Mouse (Mus musculus): ENCODE results near the gene Wnt9a.

Wnt9a gene

GRCm38 (mm10) chr11:59302700-59303569 is 3.8 kb upstream of the Wnt9a start:
- DNase-seq (ENCODE audit: low spot score) = peak; percentile 87

GRCm38 (mm10) chr11:59305008-59305820 is 1.5 kb upstream of the Wnt9a start:
- no peak for DNase-seq (ENCODE audit: low spot score)

- DNase-seq (ENCODE audit: low spot score) = no peak
Measured at GRCm38 (mm10) chr11:59305821-59306215, 910 bp upstream of the Wnt9a start.

GRCm38 (mm10) chr11:59307422-59308163 is 865 bp downstream of the Wnt9a start:
- peak; percentile 92 for DNase-seq (ENCODE audit: low spot score)

GRCm38 (mm10) chr11:59308164-59308542 is 1.4 kb downstream of the Wnt9a start:
- DNase-seq (ENCODE audit: low spot score) = no peak

GRCm38 (mm10) chr11:59308625-59309024 is 1.9 kb downstream of the Wnt9a start:
- DNase-seq (ENCODE audit: low spot score) = no peak

- DNase-seq (ENCODE audit: low spot score) = peak; percentile 63
Measured at GRCm38 (mm10) chr11:59309106-59309805, 2.5 kb downstream of the Wnt9a start.

GRCm38 (mm10) chr11:59309976-59310375 is 3.2 kb downstream of the Wnt9a start:
- DNase-seq (ENCODE audit: low spot score) = no peak

- no peak for DNase-seq (ENCODE audit: low spot score)
Measured at GRCm38 (mm10) chr11:59312060-59312459, 5.3 kb downstream of the Wnt9a start.

GRCm38 (mm10) chr11:59312501-59312900 is 5.8 kb downstream of the Wnt9a start:
- no peak for DNase-seq (ENCODE audit: low spot score)

- DNase-seq (ENCODE audit: low spot score) = no peak
Measured at GRCm38 (mm10) chr11:59313029-59313811, 6.5 kb downstream of the Wnt9a start.

GRCm38 (mm10) chr11:59313944-59314343 is 7.2 kb downstream of the Wnt9a start:
- no peak for DNase-seq (ENCODE audit: low spot score)

GRCm38 (mm10) chr11:59316517-59316916 is 9.8 kb downstream of the Wnt9a start:
- no peak for DNase-seq (ENCODE audit: low spot score)

- DNase-seq (ENCODE audit: low spot score) = no peak
Measured at GRCm38 (mm10) chr11:59322988-59323387, 16.3 kb downstream of the Wnt9a start.

- DNase-seq (ENCODE audit: low spot score) = no peak
Measured at GRCm38 (mm10) chr11:59324777-59325176, 18.0 kb downstream of the Wnt9a start.

- no peak for DNase-seq (ENCODE audit: low spot score)
Measured at GRCm38 (mm10) chr11:59327625-59328024, 20.9 kb downstream of the Wnt9a start.

- DNase-seq (ENCODE audit: low spot score) = no peak
Measured at GRCm38 (mm10) chr11:59329616-59330015, 22.9 kb downstream of the Wnt9a start.

- peak; percentile 85 for DNase-seq (ENCODE audit: low spot score)
Measured at GRCm38 (mm10) chr11:59330560-59330959, 23.8 kb downstream of the Wnt9a start.

- no peak for DNase-seq (ENCODE audit: low spot score)
Measured at GRCm38 (mm10) chr11:59331167-59331869, 24.6 kb downstream of the Wnt9a start.

GRCm38 (mm10) chr11:59332938-59333337 is 26.2 kb downstream of the Wnt9a start:
- no peak for DNase-seq (ENCODE audit: low spot score)
